Mouse (Mus musculus): ENCODE data around the gene Sema6d. TPM values are rescaled to one million over a fixed set of nuclear protein-coding genes. Genes with fewer than 3 reads are reported as not detected.

The Sema6d gene
- total RNA-seq, 2 experiments from 2014 or later: 50.6 to 77.6 TPM

DNA sequence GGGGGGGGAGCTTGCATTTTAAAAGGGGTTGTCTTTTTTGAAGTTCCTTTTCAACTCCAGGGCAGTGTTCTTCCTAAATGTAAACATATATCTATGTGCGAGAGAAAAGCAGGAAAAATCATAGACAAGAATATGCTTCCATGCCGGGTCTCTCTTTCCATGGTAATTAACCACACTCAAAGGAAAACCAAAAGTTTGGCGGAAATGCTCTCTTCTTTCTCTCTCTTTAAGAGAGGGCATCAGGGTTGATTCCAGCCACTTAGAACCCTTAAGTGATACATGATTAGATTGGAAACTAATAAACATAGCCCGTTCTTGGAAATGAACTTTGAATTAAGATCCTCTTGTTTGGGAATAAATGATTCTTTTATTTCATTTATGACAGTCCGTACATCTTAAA is 519.2 kb downstream of the Sema6d start:
- DNase-seq (ENCODE audit: extremely low spot score in 1 of 2, low spot score in 1 of 2): no peak

DNA sequence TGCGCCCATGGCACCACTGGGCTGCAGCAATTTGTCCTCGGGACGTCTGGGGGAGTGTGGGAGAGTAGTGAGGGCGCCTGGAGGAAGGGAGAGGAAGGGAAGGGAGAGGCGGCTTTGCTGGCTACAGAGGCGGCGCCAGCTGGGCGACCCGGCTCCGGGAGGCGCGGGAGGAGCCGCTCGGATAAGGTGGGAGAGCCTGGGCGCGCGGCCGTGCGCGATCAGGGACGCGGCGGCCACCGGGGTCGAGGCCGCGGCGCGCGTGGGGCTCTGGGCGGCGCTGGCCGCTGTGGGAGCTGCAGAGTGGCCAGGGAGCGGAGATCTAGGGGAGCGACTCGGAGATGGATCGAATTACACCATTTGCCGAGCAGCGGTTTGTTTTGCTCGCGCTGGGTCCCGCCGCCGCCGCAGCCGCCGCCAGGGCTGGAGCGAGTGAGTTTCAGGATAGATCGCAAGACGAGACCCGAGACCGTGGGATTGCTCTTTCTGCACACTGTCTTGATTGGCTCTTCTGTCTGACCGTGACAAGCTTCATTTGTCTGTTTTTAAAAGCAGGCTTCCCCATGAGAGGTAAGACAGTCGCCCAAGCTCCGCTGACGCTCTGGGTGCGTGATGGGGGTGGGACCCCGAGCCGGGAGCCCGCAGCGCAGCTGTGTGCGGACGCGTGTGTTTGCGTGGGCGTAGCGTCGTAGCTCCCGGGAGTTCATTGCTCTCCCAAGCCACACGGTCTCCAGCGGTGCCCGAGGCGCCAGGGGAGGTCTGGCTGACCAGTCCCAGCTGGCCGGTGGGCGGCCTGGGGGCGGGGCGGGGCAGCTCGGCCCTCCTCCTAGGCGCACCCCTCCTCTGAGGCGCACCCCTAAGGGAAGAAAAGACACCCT is 520.2 kb downstream of the Sema6d start:
- peak; percentile 62 to 71 for DNase-seq (ENCODE audit: extremely low spot score in 1 of 2, low spot score in 1 of 2)

DNA sequence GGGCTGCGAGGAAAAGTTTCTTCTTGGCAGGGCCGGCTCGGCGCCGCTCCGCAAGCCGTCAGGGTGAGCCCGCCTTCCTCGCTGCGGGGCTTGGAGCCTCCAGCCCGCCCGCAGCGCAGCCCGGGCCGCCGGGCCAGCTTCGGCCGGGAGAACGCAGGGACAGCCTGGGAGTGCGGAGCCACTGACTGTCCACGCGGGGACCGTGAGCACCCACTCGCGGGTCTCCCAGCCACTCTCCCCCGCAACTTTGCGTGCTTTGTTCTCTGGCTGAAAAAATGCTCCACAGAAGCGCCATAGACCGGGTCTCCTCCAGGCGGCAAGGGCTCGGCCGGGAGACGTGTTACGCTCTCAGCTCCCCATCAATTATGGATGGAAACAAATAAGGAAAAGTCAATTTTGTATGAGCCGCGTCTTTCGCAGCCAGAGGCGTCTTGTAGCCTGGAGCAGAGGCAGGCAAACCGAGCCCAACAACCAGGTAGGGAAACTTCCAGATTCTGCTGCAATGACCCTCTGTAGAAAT is 520.9 kb downstream of the Sema6d start:
- DNase-seq (ENCODE audit: extremely low spot score in 1 of 2, low spot score in 1 of 2): no peak

DNA sequence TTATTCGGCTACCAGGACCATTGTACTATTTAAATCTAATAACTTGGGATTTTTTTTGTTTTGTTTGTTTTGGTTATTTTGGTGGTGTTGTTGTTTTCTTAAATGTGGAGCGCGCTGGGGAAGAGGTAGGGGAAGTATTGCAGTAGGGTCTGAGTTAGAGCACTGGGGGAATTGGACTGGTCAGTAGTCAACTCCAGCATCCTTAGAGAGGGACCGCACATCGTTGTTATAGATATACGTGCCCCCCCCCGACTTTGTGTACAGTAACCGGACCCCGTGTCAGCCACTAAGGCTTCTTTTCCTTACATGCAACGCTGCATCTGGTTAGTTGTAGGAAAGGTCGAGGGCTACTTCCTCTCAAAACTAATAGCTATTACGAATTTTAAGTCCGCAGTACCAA is 521.5 kb downstream of the Sema6d start:
- no peak for DNase-seq (ENCODE audit: extremely low spot score in 1 of 2, low spot score in 1 of 2)

DNA sequence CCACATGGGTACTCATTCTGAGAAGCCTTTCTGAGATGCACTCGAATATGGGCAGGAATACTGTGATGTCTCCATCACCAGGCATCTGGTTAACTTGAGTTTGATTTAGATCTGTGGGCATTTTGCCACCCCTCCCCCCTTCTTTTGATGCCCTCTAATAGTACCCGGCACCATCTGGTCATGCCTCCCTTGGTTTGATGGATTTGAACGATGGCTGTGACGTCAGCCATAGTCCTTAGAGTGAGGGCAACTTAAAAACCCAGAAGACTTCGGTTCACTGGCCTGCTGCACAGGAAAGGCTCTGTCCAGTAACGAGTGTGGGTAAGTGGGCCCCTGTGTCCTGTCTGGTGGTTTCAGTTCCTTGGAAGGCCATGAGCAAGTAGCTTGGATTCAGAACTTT is 522.5 kb downstream of the Sema6d start:
- no peak for DNase-seq (ENCODE audit: extremely low spot score in 1 of 2, low spot score in 1 of 2)

DNA sequence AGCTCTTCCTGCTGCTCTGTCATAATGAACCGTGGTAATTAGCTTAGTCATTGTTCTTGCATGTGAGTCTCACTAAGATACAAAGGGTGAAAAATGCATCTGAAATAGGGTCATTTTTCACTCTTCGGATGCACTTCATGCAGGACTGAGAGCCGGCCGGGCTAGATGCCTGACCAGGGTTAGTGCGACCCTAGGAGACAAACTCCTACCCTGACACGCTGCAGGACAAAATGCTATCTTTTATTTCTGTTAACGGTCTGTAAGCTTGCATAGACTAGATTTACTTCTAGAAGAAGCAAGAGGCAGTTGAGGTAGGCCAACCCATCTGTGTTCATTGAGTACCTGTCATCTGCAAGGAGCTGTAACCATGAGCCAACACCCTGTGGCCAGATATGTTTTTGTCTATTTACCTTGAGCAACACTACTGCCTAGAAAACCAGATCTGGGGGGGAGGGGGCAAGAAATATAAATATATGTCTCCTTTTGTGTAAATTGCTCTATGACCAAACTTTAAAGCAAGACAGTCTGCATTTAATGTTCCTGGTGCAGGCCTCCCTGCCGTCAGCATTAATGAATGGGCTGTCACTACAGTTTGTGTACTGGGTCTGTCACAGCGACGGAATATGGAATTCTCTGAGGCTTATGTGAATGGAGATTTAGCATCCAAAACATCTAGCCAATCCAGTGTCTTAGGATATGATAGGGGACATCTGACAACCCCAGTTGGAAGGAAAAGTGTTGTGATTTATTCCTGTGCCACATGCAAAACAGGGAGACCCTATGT is 523.1 kb downstream of the Sema6d start:
- DNase-seq (ENCODE audit: extremely low spot score in 1 of 2, low spot score in 1 of 2): no peak

DNA sequence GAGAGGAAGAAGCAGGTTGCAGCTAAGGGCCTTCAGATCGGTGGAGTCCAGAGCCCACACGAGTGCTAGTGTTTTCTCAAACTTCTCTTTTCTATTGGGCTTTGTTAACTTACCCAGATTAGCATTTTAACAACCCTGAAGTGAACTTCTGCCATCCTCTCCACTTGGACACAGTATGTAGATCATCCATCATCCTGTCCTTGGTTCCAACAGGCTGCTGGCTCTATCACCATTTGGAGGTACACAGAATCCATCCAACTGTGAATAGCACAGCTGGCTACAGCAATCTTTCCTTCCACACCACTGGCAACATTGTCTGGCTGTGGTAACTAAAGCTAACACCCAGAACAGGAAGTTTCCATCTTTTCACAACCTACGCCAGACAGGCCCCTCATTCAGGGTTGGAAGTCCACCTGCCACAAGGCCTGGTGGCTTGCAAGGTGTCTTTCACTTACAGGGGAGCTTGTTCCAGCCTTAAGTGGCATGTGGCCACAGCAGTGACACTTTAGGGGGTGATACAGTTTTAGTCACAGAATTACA is 524.0 kb downstream of the Sema6d start:
- DNase-seq (ENCODE audit: extremely low spot score in 1 of 2, low spot score in 1 of 2): no peak

DNA sequence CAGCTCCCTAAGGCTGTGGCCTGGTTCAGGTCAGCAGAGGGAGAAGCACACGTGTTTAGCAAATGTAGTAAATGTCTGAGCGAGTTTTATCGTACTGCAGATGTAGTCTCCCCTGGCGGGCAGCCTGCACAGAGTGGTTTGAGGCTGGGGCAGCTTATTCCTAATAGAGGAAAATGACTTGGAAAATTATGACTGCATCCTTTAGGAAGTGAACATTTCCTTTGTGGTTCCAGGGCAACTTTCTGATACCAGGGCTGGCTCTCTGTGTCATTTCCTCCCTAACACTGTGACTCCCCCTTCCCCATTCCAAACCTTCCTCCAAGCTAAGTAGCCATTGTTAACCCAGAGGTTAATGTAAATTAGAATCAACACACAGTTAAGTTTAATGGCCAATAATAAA is 527.0 kb downstream of the Sema6d start:
- DNase-seq (ENCODE audit: extremely low spot score in 1 of 2, low spot score in 1 of 2): no peak

DNA sequence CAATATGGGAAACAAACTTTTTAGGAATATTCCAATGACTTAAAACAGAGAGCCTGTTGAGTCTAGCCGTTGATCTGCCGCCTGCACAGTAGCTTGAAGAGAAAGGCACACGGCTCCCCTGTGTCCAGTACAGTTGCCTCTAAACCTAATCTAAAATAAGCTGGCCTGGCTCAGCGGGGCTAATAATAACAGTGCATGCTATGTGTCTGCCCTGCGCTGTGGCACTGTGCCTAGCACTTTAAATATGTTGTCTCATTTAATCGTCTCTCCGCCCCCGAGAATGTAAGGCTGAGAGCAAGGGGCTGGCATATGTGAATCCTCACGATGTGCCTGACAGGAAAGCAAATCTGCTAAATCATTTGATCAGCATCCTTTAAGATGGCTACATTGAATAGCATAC is 527.7 kb downstream of the Sema6d start:
- DNase-seq (ENCODE audit: extremely low spot score in 1 of 2, low spot score in 1 of 2): no peak

DNA sequence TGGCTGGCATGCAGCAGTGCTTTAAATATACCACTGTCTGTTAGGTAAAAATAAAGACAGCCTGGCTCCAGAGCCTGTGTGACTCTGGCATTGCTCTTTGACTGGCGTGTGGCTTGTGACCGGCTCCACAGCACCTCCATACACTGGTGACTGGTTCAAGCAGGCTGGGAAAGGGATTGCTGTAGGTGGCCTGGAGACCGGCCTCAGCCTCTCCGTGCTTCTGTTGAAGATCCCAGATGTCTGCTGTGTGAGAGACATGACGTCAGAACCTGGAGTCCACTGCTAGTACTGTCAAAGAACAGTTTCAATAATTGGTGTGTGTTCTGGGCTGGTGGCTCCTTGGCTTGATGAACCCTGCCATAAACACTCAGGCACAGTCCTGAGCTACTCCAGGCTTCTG is 528.3 kb downstream of the Sema6d start:
- no peak for DNase-seq (ENCODE audit: extremely low spot score in 1 of 2, low spot score in 1 of 2)

DNA sequence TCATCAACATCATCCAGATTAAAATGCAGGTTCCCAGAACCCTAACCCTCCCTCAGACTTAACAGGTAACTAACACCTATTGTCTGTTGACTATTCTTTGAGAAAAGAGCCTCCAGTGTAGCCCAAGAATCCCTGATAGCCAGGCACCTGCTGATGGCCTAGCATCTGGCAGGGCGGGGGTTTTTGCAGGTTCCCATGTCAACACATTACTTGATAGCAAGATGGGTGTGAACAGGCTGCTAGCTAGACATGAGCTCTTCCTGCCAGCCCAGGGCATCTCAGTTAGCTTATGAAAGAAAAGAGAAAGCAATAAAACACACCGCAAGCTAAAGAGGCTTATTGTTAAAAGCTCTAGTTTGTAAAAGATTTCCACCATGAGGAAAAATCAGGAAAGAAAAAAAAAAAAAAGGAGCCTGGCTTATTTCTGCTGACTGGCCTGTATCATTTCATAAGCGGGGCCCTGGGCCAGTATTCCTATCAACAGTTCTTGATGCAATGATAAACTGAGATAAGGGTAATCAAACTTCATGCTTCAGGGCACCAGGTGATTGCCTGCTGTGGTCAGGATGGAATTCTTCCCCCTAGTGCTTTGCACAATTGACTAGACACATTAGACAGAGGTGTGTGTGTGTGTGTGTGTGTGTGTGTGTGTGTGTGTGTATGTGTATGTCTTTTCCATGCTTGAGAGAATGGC is 528.9 kb downstream of the Sema6d start:
- DNase-seq (ENCODE audit: extremely low spot score in 1 of 2, low spot score in 1 of 2): no peak

DNA sequence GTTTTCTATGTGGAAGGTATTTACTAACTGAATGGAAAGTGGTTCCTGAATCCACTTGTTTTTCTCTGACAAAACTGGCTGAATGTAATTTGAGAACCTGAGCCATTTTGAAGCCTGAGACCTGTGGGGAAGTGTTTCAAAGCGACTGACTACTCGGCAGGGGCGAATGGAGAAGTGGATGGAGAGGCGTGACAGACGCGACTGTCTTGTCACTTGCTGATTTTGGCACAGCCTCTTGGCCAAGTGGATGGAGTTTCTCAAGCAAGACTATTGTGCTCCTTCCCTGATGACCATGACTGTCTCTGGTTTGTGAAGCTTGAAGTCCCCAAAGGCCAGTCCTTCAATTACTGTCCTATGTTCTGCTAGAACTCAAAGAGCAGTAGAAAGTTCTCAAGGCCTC is 530.7 kb downstream of the Sema6d start:
- no peak for DNase-seq (ENCODE audit: extremely low spot score in 1 of 2, low spot score in 1 of 2)

DNA sequence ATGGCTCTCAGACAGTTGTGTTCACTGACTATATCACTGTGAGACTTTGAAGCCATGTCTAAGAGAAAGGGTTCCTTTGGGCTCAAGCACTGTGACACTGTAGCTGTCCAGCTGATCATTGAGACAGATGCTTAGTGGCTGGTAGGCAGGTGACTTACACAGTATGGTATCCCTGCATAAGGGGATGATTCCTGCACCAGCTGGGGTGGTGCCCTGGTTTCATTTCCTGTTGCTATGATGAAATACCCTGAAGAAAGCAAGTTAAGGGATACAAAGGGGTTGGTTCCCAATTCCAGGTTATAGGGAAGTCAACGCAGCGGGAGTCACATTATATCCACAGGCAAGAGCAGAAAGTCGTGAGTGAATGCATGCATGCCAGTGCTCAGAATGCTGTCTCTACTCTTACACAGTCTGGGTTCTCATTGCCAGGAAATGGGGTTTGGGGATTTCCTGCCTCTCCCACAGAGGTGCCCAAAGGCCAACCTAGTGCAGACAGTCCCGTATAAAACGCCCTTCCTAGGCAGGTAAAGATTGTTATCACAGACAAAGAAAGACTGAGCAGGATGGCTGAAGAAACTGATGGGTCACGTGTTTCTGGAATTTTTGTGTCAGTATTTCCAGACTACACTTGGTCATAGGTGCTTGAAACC is 532.3 kb downstream of the Sema6d start:
- DNase-seq (ENCODE audit: extremely low spot score in 1 of 2, low spot score in 1 of 2): no peak

DNA sequence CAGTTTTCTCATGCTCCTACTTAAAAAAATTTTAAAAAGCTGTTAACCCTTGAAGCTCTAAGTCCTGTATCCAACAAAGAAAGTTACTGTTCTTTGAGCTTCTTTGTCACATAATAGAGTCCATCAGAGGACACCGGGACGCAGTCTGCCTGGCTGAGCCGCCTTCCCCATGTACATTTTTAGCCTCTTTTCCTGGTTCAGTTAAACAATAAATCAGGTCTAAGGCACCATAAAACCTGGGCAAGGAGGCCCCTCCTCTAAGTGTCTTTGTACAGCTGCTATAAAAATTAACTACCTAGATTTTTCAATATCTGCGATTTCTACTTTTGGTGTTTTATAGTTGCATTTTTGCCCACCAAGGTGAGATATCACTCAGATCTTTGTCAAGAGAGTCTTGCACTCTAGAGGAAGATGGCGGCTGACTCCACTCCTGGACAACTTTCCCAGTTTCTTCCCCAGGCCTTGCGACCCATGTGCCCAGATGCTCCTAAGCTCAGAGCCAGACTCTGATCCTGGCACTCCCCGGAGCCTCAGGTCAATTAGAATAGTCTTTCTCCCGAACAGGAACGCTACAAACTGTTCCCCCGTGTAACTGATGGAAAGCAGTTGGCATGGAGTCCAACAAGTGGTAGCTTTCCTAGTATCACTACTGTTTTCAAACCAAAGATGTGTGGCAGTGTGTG is 534.6 kb downstream of the Sema6d start:
- DNase-seq (ENCODE audit: extremely low spot score in 1 of 2, low spot score in 1 of 2): no peak

DNA sequence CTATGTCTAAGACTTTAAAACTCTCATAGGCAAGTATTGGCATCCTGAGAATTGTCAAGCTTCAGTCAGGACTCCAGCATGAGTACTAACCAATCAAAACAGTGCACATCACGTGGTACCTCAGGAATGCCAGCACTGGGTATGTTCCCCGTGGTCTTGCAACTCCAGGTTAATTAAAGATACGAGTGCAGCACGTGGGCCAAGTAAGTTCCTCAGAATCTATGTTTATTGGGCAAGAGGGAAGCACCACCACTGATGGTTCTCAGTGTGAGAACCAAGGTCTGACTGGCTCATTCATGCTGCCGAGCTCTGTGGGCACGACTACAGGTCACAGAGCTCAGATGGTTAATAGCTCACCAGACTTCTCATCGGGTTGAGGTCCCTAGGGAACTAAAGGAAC is 536.7 kb downstream of the Sema6d start:
- DNase-seq (ENCODE audit: extremely low spot score in 1 of 2, low spot score in 1 of 2): no peak

DNA sequence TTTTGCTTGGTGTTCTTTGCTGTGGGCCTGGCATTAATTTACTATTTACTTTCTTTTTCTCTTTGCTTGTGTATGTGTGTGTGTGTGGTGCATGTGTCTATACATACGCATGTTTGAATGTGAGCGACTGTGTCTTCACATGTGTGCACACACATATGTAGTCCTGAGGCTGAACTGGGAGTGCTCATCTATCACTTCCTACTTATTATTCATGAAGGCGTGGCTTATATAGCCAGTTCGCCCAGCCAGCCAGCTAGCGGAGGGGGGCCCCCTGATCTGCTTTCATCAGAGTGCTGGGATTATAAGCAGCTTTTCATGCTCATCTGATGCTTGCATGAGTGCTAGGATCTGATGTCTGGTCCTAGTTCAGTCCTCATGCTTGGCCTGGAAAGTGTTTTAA is 537.9 kb downstream of the Sema6d start:
- DNase-seq (ENCODE audit: extremely low spot score in 1 of 2, low spot score in 1 of 2): no peak

DNA sequence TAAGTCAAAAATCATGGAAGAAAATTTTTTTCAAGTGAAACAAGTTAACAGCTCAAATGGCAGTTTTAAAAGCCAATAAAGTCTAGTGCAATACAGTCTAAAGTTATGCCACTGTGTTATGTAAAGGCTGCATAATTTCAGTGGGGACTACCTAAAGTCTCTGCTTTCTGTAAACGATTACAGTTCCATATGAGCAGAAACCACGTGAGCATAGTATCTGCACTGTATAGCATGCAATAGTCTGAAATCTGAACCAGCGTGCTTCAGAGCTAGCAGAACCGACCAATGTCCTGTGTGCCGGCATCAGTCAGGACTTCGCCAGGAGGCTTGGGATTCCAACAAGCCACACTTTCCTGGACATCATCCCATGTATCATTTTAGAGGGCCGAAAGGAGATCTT is 538.9 kb downstream of the Sema6d start:
- no peak for DNase-seq (ENCODE audit: extremely low spot score in 1 of 2, low spot score in 1 of 2)

DNA sequence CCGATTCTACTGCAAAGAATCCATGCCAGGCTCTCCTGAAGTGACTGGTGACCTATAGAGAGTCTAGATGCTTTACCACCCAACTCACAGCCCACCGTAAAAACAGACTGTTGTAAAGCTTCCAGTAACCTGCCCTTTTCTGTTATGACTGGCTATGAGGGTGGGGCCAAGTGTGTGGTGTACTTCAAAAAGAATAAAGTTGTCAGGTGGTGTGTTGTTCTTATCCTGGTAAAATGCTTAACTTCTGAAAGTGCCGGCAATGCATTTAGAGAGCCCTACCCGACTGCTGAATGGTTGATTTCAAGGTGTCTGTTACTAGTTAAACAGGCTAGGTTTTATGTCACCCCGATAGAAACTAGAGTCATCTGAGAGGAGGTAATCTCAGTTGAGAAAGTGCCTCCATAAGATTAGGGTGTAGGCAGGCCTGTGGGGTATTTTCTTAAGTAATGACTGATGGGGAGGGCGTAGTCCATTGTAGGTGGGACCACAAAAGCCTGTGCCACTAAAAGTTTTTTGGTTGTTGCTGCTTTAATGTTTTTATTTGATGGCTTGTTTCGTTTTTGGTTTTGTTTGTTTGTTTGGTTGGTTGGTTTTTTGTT is 544.7 kb downstream of the Sema6d start:
- DNase-seq (ENCODE audit: extremely low spot score in 1 of 2, low spot score in 1 of 2): no peak

DNA sequence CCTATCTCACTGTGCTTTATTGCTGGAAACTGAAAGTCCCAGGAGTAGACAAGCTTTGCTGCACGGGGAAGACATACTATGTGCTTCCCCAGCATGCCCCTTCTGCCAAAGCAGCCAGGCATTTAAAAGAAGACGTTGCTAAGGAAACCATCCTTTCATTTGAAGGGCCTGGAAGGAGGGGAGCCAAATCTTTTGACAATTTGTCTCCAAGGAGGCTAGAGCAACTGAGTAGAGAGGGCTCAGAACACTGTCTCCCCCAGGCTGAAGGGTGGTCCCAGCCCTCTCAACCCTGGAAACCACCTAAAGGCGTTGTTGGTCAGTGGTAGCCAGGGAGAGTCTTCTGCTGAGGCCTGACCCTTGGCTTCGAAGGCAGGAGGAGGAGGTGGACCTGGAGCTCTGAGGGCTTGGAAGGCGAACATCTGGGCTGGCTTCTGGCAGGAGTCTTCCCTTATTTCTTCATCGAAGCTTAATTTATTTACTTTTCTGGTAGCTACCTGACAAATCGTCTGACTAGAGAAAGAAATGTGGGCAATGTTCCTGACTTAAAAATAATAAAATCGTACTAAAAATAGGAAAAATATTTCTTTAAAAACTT is 545.6 kb downstream of the Sema6d start:
- DNase-seq (ENCODE audit: extremely low spot score in 1 of 2, low spot score in 1 of 2): no peak
